Mouse (Mus musculus) brain, adult 10 weeks (tissue): ENCODE measurements around the gene Slco4a1. TPM values are rescaled to one million over a fixed set of nuclear protein-coding genes. Genes with fewer than 3 reads are reported as not detected.

Source experiments
- polyA plus RNA-seq: library from polyadenylated mRNA; stranded (reverse); fragments of 350-450 nt; fragmentation: Illumina TruSeq; extraction: RNeasy Lipid Tissue Mini Kit (QIAGEN cat#74804); gene quantifications from one replicate; pipeline ENCODE4 v1.2.3, GENCODE M21; 2015; ENCODE audit warnings: low read depth, low replicate concordance

Slco4a1 gene
- polyA plus RNA-seq: 1.7 TPM

GRCm38 (mm10) chr2:180455723-180456698 is at the start of gene Slco4a1:
Slco4a1 (plus strand) TSS chr2:180456245.

GRCm38 (mm10) chr2:180499741-180500140 is 43.7 kb downstream of the Slco4a1 start, which contains the start of gene Ntsr1:
Ntsr1 (plus strand) TSS chr2:180499976.

Other genes with a start within 250 kb of the Slco4a1 start
- 5.9 TPM for gene Lama5, start 230.4 kb upstream of the Slco4a1 start, polyA plus RNA-seq
- 1,750 TPM for gene Rps21, start 198.9 kb upstream of the Slco4a1 start, polyA plus RNA-seq
- gene Cables2, start 182.7 kb upstream of the Slco4a1 start, polyA plus RNA-seq: 27.5 TPM
- gene Rbbp8nl, start 166.4 kb upstream of the Slco4a1 start, polyA plus RNA-seq: not detected
- not detected for gene Gata5, start 121.5 kb upstream of the Slco4a1 start, polyA plus RNA-seq
- 3.5 TPM for gene Ntsr1, start 43.7 kb downstream of the Slco4a1 start, polyA plus RNA-seq
- 22.4 TPM for gene Mrgbp, start 125.1 kb downstream of the Slco4a1 start, polyA plus RNA-seq
- gene Ogfr, start 133.0 kb downstream of the Slco4a1 start, polyA plus RNA-seq: 36.6 TPM
- 19.4 TPM for gene Col9a3, start 141.5 kb downstream of the Slco4a1 start, polyA plus RNA-seq
- 0.52 TPM for gene Tcfl5, start 186.5 kb downstream of the Slco4a1 start, polyA plus RNA-seq